Mouse (Mus musculus): ENCODE results near the gene Mpzl1. TPM values are rescaled to one million over a fixed set of nuclear protein-coding genes. Genes with fewer than 3 reads are reported as not detected.

Gene Mpzl1
- total RNA-seq, 2 experiments from 2014 or later = 22.7 to 30.8 TPM

DNA sequence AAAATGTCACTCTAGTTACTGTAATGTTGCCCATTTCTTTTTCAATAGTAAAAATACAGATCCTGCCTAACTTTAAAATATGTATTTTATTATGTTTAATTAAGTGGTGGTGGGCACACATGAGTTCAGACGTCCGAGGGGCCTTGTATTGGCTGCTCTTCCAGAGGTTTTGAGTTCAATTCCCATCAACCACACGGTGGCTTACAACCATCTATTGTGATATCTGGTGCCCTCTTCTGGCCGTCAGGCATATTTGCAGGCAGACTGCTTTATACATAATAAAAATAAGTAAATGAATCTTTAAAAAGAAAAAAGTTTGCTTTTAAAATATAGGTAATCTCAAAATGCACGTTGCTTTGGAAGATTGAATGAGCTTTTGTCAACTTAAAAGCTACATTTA lies 55.0 kb downstream of the Mpzl1 start:
- no peak for DNase-seq

DNA sequence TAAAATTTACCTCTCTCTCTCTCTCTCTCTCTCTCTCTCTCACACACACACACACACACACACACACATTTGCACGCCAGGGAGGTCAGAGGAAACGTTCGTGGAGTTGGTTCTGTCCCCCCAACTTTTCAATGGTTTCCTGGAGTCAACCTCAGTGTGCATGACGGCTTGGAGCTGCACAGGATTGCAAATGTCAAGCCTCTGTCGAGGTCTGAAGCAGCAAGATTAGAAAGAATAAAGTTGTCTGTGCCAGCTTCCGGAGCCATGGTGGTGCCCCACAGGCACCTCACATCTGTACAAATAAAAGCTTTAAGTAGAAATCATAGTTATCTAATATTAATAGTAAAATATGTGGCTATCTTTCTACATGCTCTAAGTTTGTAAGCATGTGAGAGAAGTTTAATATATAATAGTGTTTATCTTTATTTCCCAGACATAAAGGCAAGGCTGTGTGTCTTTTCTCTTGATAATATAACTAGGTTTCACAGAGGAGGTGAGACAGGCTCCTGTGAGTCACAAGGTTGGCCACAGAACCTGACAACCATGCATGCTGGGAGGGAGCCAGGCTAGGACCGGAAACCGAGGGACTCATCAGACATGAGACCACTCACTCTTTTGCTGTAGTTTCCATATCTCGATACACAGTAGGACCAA lies 57.8 kb downstream of the Mpzl1 start:
- DNase-seq = no peak

DNA sequence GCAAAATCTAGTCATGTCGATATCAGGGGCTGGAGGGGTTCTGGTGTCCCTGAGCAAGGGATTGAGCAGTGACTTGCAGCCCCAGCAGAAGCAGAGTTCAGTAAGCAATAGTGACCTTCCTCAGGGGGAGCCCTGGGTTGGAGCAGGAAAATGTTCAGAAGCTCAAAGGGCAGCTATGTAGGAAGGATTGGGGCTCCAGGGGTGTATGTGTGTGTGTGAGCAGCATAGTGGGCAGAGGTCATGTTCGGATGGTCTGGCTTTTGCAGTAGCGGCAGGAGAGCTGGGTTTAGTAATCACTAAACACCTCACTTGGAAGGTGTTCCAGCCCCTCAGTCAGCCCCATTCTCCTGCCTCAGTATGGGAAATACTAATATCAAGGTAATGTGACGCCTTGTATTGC lies 58.3 kb downstream of the Mpzl1 start:
- DNase-seq = no peak

DNA sequence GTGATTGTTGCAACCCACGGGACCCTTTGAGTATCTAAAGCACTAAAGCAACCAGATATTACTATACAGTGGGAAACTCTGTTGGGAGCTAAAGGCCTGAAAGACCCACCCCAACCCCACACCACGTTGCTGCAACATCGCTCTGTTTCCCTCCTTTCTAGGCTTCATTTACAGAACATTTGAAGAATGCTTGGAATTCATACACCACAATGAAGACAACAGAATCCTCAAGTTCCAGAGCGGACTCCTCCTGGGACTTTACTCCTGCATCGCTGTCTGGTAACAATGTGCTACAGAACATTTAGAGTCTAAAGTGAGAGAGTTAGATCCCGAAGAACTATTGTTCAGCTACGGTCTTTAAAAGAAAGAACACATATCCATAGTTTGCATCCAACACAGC lies 66.9 kb downstream of the Mpzl1 start:
- no peak for DNase-seq

DNA sequence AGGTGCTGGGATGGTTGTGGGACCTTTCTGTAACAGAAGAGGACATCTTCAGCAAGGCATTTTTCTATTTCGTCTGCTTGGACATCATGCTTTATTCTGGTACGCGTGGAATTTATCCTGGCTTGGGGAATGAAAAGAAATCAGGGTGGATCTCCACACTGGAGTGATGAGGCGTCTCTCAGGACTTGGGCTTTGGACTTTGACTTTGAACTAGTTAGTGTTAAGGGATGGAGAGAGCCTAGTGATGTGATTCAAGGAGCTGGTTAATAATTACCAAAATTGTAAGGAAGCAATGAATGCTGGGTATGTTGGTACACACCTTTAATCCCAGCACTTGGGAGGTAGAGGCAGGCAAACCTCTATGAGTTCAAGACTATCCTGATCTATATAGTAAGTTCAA lies 69.1 kb downstream of the Mpzl1 start:
- DNase-seq = no peak

DNA sequence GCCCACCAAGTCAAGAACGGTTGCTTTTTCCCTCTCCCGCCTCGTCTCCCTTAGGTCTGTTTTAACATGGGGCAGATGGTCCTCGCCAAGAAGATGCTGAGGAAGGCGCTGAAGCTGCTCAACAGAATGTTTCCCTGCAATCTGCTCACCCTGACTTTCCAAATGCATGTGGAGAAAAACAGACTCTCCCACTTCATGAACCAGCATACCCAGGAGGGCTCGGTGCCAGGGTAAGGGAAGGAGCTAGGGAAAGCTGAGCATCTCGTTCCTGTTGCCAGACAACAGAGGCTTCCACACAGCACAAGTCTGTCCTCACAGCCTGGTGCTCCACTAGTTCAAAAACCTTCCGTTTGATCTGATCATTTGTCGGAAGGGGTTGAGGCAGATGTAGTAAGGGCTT lies 75.3 kb downstream of the Mpzl1 start:
- no peak for DNase-seq

DNA sequence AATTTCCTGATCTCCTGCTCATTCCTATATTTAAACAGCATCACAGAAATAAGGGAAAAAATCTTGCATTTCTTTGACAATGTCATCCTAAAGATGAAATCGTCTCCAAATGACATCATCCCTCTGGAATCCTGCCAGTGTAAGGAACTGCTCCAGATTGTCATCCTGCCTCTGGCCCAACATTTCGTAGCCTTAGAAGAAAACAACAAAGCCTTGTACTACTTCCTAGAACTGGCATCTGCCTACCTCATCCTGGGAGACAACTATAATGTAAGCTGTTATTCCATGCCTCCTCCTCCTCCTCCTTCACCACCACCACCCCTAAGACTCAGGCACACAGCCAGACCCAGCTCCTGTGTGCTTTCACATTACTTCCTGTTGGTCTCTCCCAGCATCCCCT lies 77.6 kb downstream of the Mpzl1 start:
- peak in 1 of 2 experiments; percentile 12 for DNase-seq

Other genes with a start within 250 kb of the Mpzl1 start
- gene Dcaf6, start 174.1 kb downstream of the Mpzl1 start, total RNA-seq (2021) = 10 to 100 TPM; 32.0 to 35.0 TPM
- gene Mpc2, start 173.9 kb downstream of the Mpzl1 start, total RNA-seq (2021) = 100 to 1,000 TPM; 264 to 303 TPM
- 1 to 10 TPM; 1.1 to 1.8 TPM for gene Adcy10, start 149.4 kb downstream of the Mpzl1 start, total RNA-seq (2021)
- gene Rcsd1, start 75.2 kb upstream of the Mpzl1 start, total RNA-seq (2021) = 10 to 100 TPM; 12.4 to 20.2 TPM
- gene Creg1, start 129.2 kb upstream of the Mpzl1 start, total RNA-seq (2021) = 10 to 100 TPM; 48.1 to 61.3 TPM
- gene Cd247, start 154.1 kb upstream of the Mpzl1 start, total RNA-seq (2021) = under 1 TPM; 0.30 to 0.46 TPM